ENCODE assay signal across 8 mouse cellular contexts in genomic region chr10:109010241-109011193, GRCm38 (mm10). TPM values are rescaled to one million over a fixed set of nuclear protein-coding genes. Genes with fewer than 3 reads are reported as not detected.
A peak's percentile ranks its signal among the peaks of the same experiment; 100 is the strongest.
DNase-seq lines count a peak whose midpoint lies in the region; ATAC-seq and TF ChIP-seq lines count a peak whose summit lies in the region.

Gene Syt1, minus strand, starts transcription at chr10:109010982.

- ATAC-seq in forebrain, postnatal 0 days, result peak; percentile 98
- ATAC-seq in hindbrain, embryonic 15.5 days (ENCODE audit: low FRiP score, low read depth), result peak; percentile 99
- ATAC-seq in limb, embryonic 11.5 days (ENCODE audit: insufficient number of reproducible peaks, low FRiP score, low TSS enrichment, low read depth), result peak; percentile 96
- peak; percentile 100 for ATAC-seq in midbrain, embryonic 15.5 days (replicated peaks)
- ATAC-seq in stomach, postnatal 0 days (ENCODE audit: low FRiP score, low TSS enrichment), result peak; percentile 86

- peak within 1 kb of the TSS; percentile 59 for H3K4me3 ChIP-seq in gastrocnemius, adult 2 months
- peak within 1 kb of the TSS; percentile 63 for H3K4me3 ChIP-seq in cerebellum, adult 2 months (replicated peaks; ENCODE audit: insufficient read depth, low read depth, low read length)
- peak within 1 kb of the TSS; percentile 83 for H3K4me3 ChIP-seq in forebrain, postnatal 0 days (ENCODE audit: low read depth, low read length)
- peak within 1 kb of the TSS; percentile 94 for H3K4me3 ChIP-seq in hindbrain, embryonic 15.5 days
- H3K4me3 ChIP-seq in limb, embryonic 11.5 days (ENCODE audit: low read depth, low read length), result peak within 1 kb of the TSS; percentile 48
- H3K4me3 ChIP-seq in midbrain, embryonic 15.5 days, result peak within 1 kb of the TSS; percentile 90
- H3K4me3 ChIP-seq in stomach, postnatal 0 days (ENCODE audit: low read depth, low read length), result peak within 1 kb of the TSS; percentile 23

- no peak for TF ChIP-seq EP300 in stomach, postnatal 0 days (optimal IDR thresholded peaks at IDR 0.05)

- no peaks in the 10 kb centered on the region for H3K27me3 ChIP-seq in cerebellum, adult 2 months (ENCODE audit: control insufficient read depth, insufficient read depth, low read length)
- H3K27me3 ChIP-seq in forebrain, postnatal 0 days (ENCODE audit: insufficient read depth, low read length), result no peaks in the 10 kb centered on the region
- no peaks in the 10 kb centered on the region for H3K27me3 ChIP-seq in hindbrain, embryonic 15.5 days
- peaks cover 16% of the 10 kb centered on the region for H3K27me3 ChIP-seq in limb, embryonic 11.5 days (ENCODE audit: control insufficient read depth, insufficient read depth, low read length)
- H3K27me3 ChIP-seq in midbrain, embryonic 15.5 days (replicated peaks), result no peaks in the 10 kb centered on the region
- H3K27me3 ChIP-seq in stomach, postnatal 0 days (ENCODE audit: control insufficient read depth, insufficient read depth, low read length), result no peaks in the 10 kb centered on the region; the same call in 1 of the 2 replicates

- TF ChIP-seq POLR2A in cerebellum, adult 2 months (IDR thresholded peaks at IDR 0.05; ENCODE audit: borderline replicate concordance, insufficient read depth, low read length), result peak; percentile 83

- TF ChIP-seq CTCF in gastrocnemius, adult 2 months (IDR thresholded peaks at IDR 0.05), result no peak
- no peak for TF ChIP-seq CTCF in cerebellum, adult 2 months (IDR thresholded peaks at IDR 0.05; ENCODE audit: borderline replicate concordance, insufficient read depth, low read depth, low read length)
- no peak for TF ChIP-seq CTCF in forebrain, postnatal 0 days (IDR thresholded peaks at IDR 0.05; ENCODE audit: low read depth)
- no peak for TF ChIP-seq CTCF in stomach, postnatal 0 days (IDR thresholded peaks at IDR 0.05; ENCODE audit: low read depth)

- no peak within 1 kb of the TSS for H3K27ac ChIP-seq in gastrocnemius, adult 2 months
- peak within 1 kb of the TSS; percentile 82 for H3K27ac ChIP-seq in cerebellum, adult 2 months (ENCODE audit: insufficient read depth, low read length)
- peak within 1 kb of the TSS; percentile 92 for H3K27ac ChIP-seq in forebrain, postnatal 0 days (ENCODE audit: low read depth, low read length)
- H3K27ac ChIP-seq in hindbrain, embryonic 15.5 days (replicated peaks), result peak within 1 kb of the TSS; percentile 97
- no peak within 1 kb of the TSS for H3K27ac ChIP-seq in limb, embryonic 11.5 days (replicated peaks; ENCODE audit: low read depth, low read length)
- peak within 1 kb of the TSS; percentile 94 for H3K27ac ChIP-seq in midbrain, embryonic 15.5 days
- no peak within 1 kb of the TSS for H3K27ac ChIP-seq in stomach, postnatal 0 days (replicated peaks)

- peak within 1 kb of the TSS; percentile 91 for H3K9ac ChIP-seq in forebrain, postnatal 0 days
- peak within 1 kb of the TSS; percentile 90 for H3K9ac ChIP-seq in hindbrain, embryonic 15.5 days
- H3K9ac ChIP-seq in limb, embryonic 11.5 days (ENCODE audit: low read length), result no peak within 1 kb of the TSS
- H3K9ac ChIP-seq in midbrain, embryonic 15.5 days, result peak within 1 kb of the TSS; percentile 89
- H3K9ac ChIP-seq in stomach, postnatal 0 days (ENCODE audit: low read length), result no peak within 1 kb of the TSS

- no peaks in the 10 kb centered on the region for H3K36me3 ChIP-seq in forebrain, postnatal 0 days (ENCODE audit: insufficient read depth)
- H3K36me3 ChIP-seq in hindbrain, embryonic 15.5 days, result no peaks in the 10 kb centered on the region
- H3K36me3 ChIP-seq in limb, embryonic 11.5 days (ENCODE audit: control insufficient read depth, insufficient read depth, low read length), result no peaks in the 10 kb centered on the region
- H3K36me3 ChIP-seq in midbrain, embryonic 15.5 days (replicated peaks), result no peaks in the 10 kb centered on the region
- no peaks in the 10 kb centered on the region for H3K36me3 ChIP-seq in stomach, postnatal 0 days (ENCODE audit: control insufficient read depth, insufficient read depth, low read length)

- H3K4me1 ChIP-seq in cerebellum, adult 2 months (ENCODE audit: control insufficient read depth, insufficient read depth, low read length), result peaks cover 3% of the 10 kb centered on the region; the same call in 1 of the 2 replicates
- H3K4me1 ChIP-seq in forebrain, postnatal 0 days (ENCODE audit: insufficient read depth), result no peaks in the 10 kb centered on the region
- peaks cover 22% of the 10 kb centered on the region; the same call in 1 of the 2 replicates for H3K4me1 ChIP-seq in hindbrain, embryonic 15.5 days (replicated peaks)
- H3K4me1 ChIP-seq in limb, embryonic 11.5 days (ENCODE audit: control insufficient read depth, insufficient read depth, low read length), result no peaks in the 10 kb centered on the region
- H3K4me1 ChIP-seq in midbrain, embryonic 15.5 days, result peaks cover 22% of the 10 kb centered on the region
- H3K4me1 ChIP-seq in stomach, postnatal 0 days (replicated peaks; ENCODE audit: control insufficient read depth, insufficient read depth), result 0 out of 2 replicates have a peak, but pooled peaks cover 2% of the 10 kb centered on the region

- peak within 1 kb of the TSS; percentile 97 for H3K4me2 ChIP-seq in forebrain, postnatal 0 days (ENCODE audit: low read depth)
- peak within 1 kb of the TSS; percentile 96 for H3K4me2 ChIP-seq in hindbrain, embryonic 15.5 days
- H3K4me2 ChIP-seq in limb, embryonic 11.5 days (ENCODE audit: low read depth, severe bottlenecking), result peak within 1 kb of the TSS; percentile 98
- peak within 1 kb of the TSS; percentile 91 for H3K4me2 ChIP-seq in midbrain, embryonic 15.5 days
- peak within 1 kb of the TSS; percentile 66 for H3K4me2 ChIP-seq in stomach, postnatal 0 days (replicated peaks; ENCODE audit: low read depth)

- peak; percentile 21 for DNase-seq in gastrocnemius, adult 2 months
- DNase-seq in gastrocnemius, adult 8-10 months (ENCODE audit: low spot score in 2 of 2), result no peak
- DNase-seq in cerebellum, adult 2 months, result peak; percentile 94 to 97
- peak; percentile 95 for DNase-seq in forebrain, postnatal 0 days
- peak; percentile 64 for DNase-seq in limb, embryonic 11.5 days (ENCODE audit: low spot score)
- peak; percentile 26 for DNase-seq in stomach, postnatal 0 days (ENCODE audit: low spot score)

- intact Hi-C loops in gastrocnemius, adult 2 months (cut with DNase I), result no loop called here

- H3K9me3 ChIP-seq in forebrain, postnatal 0 days (ENCODE audit: low read length), result no peaks in the 10 kb centered on the region
- H3K9me3 ChIP-seq in hindbrain, embryonic 15.5 days, result no peaks in the 10 kb centered on the region
- H3K9me3 ChIP-seq in limb, embryonic 11.5 days (ENCODE audit: control insufficient read depth, low read length), result no peaks in the 10 kb centered on the region
- H3K9me3 ChIP-seq in midbrain, embryonic 15.5 days, result no peaks in the 10 kb centered on the region
- H3K9me3 ChIP-seq in stomach, postnatal 0 days (ENCODE audit: control insufficient read depth, low read length), result no peaks in the 10 kb centered on the region

- under 1% methylated on average over 37 of the region's 37 CpGs for WGBS in cerebellum, adult 2 months
- 2% methylated on average over 37 of the region's 37 CpGs for WGBS in forebrain, postnatal 0 days
- 0% methylated on average over 37 of the region's 37 CpGs for WGBS in hindbrain, embryonic 15.5 days
- 2% methylated on average over 37 of the region's 37 CpGs for WGBS in limb, embryonic 11.5 days
- under 1% methylated on average over 37 of the region's 37 CpGs for WGBS in midbrain, embryonic 15.5 days
- under 1% methylated on average over 37 of the region's 37 CpGs for WGBS in stomach, postnatal 0 days

RNA-seq across cellular contexts. Expression of gene Syt1, which starts in this region (rescaled TPM):
- not detected for total RNA-seq in gastrocnemius, adult 2 months (2021)
- under 1 TPM; 0.07 to 0.21 (median 0.17) TPM for total RNA-seq in gastrocnemius, adult 8-10 months (2022)
- 209 and 224 TPM in 2 replicates for polyA plus RNA-seq in cerebellum, adult 2 months (2012; rRNA removed)
- total RNA-seq in forebrain, postnatal 0 days (2014; rRNA removed), result 112 and 133 TPM in 2 replicates
- 100 and 147 TPM in 2 replicates for polyA plus RNA-seq in forebrain, postnatal 0 days (2015; fragmentation: Nextera tagmentation; extraction: Ambion mirVana)
- 115 and 131 TPM in 2 replicates for polyA plus RNA-seq in hindbrain, embryonic 15.5 days (2015; fragmentation: Nextera tagmentation; extraction: Ambion mirVana)
- 0.32 and 0.34 TPM in 2 replicates for polyA plus RNA-seq in limb, embryonic 11.5 days (2014; fragmentation: Nextera tagmentation; extraction: Ambion mirVana)
- 112 and 121 TPM in 2 replicates for polyA plus RNA-seq in midbrain, embryonic 15.5 days (2015; fragmentation: Nextera tagmentation; extraction: Ambion mirVana)
- 3.5 and 3.6 TPM in 2 replicates for polyA plus RNA-seq in stomach, postnatal 0 days (2015; fragmentation: Nextera tagmentation; extraction: Ambion mirVana)

Comparison
In these comparisons a context has a peak if more than half of its experiments do, and no peak if none do; other contexts are left out.
1. RNA of gene Syt1 (total RNA-seq): 112 to 133 TPM in forebrain, postnatal 0 days; 0.07 to 0.21 TPM in gastrocnemius, adult 8-10 months and not detected in gastrocnemius, adult 2 months; every median in the first group is over 10 times any median in the second.
2. RNA of gene Syt1 (polyA plus RNA-seq): 209 to 224 TPM in cerebellum, adult 2 months, 100 to 147 TPM in forebrain, postnatal 0 days, 115 to 131 TPM in hindbrain, embryonic 15.5 days and 112 to 121 TPM in midbrain, embryonic 15.5 days; 3.5 to 3.6 TPM in stomach, postnatal 0 days and 0.32 to 0.34 TPM in limb, embryonic 11.5 days; every median in the first group is over 10 times any median in the second.
3. Peak in DNase-seq and H3K4me3 ChIP-seq in gastrocnemius, adult 2 months; RNA of the gene not detected or under 1 TPM.
4. Peak in DNase-seq, ATAC-seq, H3K4me3 ChIP-seq and H3K4me2 ChIP-seq in limb, embryonic 11.5 days; RNA of the gene not detected or under 1 TPM.
5. DNase-seq: peak in cerebellum, adult 2 months (2 of 2), forebrain, postnatal 0 days (single experiment) and stomach, postnatal 0 days (single experiment); none in gastrocnemius, adult 8-10 months (0 of 2).
6. H3K27ac ChIP-seq: peak in cerebellum, adult 2 months (single experiment), forebrain, postnatal 0 days (single experiment), hindbrain, embryonic 15.5 days (single experiment) and midbrain, embryonic 15.5 days (single experiment); none in gastrocnemius, adult 2 months (single experiment), limb, embryonic 11.5 days (single experiment) and stomach, postnatal 0 days (single experiment).
7. H3K4me3 ChIP-seq: peak in every context shown above with its lines; median percentile 94 in hindbrain, embryonic 15.5 days; 90 in midbrain, embryonic 15.5 days; 83 in forebrain, postnatal 0 days; 63 in cerebellum, adult 2 months; 59 in gastrocnemius, adult 2 months; 48 in limb, embryonic 11.5 days; 23 in stomach, postnatal 0 days.
8. H3K9ac ChIP-seq: peak in forebrain, postnatal 0 days (single experiment), hindbrain, embryonic 15.5 days (single experiment) and midbrain, embryonic 15.5 days (single experiment); none in limb, embryonic 11.5 days (single experiment) and stomach, postnatal 0 days (single experiment).
9. Peak in every context shown above with its lines, with median percentiles within 50 percentile points of each other: ATAC-seq and H3K4me2 ChIP-seq.